Mouse (Mus musculus): ENCODE measurements at regions not wholly inside any gene's neighbourhood (a gene's known extent, or its start where the extent isn't known, plus 50 kb on each side); places are given as distances from the start of the nearest gene placed in this dataset.
"Not testable (repeated sequence)": the region's sequence is repeated elsewhere in the genome, so short reads cannot be mapped to it uniquely, and the experiment has no call there.

GRCm38 (mm10) chr12:51133676-51134075, 214.2 kb upstream of the G2e3 start:
- intact Hi-C loops (cut with DNase I); DNase-seq: not testable (repeated sequence)

DNA sequence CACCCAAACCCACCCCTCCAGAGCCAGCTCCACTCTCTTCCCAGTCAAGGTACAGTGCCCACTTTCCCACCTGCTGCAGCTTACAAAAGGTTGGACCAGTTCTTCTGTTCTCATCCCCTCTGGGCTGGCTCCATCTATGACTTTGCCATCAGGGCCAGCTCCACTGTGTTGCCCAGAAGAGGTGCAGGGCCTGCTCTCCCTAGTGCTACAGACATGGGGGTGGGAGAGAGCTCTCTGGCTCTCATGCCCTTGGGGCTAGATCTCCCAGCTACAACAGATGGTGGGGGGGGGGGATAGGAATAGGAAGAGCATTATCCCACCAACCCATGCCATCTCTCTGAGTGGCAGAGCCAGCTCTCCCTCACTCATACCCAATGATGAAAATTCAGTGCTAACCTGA, 219.6 kb upstream of the G2e3 start:
- no peak for DNase-seq
- intact Hi-C loops (cut with DNase I), result no loop called here

DNA sequence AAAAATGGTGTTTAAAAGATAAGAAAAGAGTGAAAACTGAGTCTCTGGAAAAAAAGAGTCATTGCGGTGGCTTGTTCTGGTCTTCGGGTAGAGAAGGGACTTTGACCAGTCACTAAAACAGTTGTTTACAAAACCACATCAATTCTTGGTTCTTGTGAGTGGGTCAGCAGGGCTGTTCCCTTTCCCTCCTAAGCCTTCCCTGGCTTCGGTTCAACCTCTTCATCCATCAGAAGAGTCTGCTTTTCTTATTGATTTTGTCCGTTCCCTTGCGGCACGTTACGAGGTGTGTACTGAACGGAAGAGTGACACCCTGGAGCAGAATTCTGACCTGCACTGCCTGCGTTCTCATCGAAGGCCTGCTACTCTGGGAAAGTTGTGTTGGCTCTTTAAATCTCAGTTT, 229.1 kb upstream of the G2e3 start:
- no peak for DNase-seq
- intact Hi-C loops (cut with DNase I), result no loop called here

- intact Hi-C loops (cut with DNase I), result no loop called here
- DNase-seq, result peak; percentile 4 to 27
Measured at GRCm38 (mm10) chr12:51118021-51118694, 229.7 kb upstream of the G2e3 start.

DNA sequence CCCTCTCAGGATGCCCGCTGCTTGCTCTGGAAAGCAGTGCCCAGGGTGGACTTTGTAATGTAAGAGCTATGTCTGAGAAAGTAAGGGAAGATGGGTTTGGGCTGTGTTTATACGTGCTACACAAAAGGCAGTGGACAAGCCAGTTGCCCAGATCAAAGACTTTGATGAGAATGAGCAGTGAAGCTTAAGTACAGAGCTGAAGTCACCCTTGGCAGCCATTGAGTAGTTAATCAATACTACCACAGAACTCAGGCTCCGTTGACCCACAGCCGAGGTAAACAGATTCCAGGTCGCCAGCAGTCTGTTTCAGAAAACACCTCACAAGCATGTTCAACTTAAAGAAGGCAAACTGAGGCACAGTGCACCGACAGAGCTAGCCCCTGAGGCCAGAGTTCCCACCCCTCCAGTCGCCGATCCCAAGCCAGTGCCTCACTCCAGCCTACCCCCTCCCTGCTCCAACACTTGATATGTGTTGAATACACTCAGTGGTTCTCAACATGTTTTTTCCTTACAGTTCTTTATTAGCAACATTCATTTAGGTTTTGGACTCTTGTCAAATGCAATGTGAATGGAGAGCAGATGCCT, 230.3 kb upstream of the G2e3 start:
- intact Hi-C loops (cut with DNase I), result no loop called here
- no peak for DNase-seq

GRCm38 (mm10) chr12:51111811-51112210, 236.1 kb upstream of the G2e3 start:
- no peak for DNase-seq
- intact Hi-C loops (cut with DNase I), result no loop called here

- no peak for DNase-seq
- intact Hi-C loops (cut with DNase I), result no loop called here
Measured at GRCm38 (mm10) chr12:51108044-51108443, 239.8 kb upstream of the G2e3 start.

- intact Hi-C loops (cut with DNase I), result no loop called here
- DNase-seq, result no peak
Measured at GRCm38 (mm10) chr12:51103541-51104042, 244.3 kb upstream of the G2e3 start.

DNA sequence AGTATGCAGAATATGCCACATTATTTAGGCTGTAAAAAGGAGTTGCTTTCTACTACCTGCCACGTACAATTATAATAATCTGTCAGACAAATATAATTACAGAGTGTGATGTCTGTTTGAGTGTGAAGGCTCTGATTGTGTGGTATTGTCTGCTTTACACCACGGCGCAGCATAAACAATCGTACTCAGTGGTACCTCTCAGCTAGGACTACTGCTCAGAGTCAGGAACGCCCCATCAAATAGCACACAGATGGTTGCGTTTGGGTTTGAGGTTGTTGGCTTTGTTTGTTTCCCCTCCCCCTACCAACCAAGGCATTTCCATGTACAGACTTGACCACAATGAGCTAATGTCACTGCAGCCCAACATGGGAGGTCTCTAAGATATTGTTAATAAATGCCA, 246.2 kb upstream of the G2e3 start:
- intact Hi-C loops (cut with DNase I), result no loop called here
- no peak for DNase-seq

DNA sequence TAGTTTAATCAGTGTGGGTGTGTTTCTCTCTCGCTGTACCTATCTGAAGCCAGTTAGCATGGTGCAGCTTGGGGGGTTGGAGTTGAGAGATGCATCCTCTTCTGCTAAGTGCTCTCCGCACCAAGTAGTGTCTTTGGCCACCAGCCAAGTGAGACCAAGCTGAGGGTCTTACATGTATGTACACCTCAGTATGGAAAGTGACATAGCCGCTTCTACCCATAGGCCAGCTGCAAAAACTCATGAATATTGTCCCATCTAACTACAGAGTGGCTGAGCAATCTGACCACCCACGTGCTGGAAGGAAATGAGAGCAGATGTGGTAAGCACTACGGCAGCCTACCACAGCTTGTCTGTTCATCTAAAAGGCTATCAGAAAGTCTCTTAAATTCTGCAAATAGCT, 247.0 kb upstream of the G2e3 start:
- DNase-seq, result no peak
- intact Hi-C loops (cut with DNase I), result no loop called here

DNA sequence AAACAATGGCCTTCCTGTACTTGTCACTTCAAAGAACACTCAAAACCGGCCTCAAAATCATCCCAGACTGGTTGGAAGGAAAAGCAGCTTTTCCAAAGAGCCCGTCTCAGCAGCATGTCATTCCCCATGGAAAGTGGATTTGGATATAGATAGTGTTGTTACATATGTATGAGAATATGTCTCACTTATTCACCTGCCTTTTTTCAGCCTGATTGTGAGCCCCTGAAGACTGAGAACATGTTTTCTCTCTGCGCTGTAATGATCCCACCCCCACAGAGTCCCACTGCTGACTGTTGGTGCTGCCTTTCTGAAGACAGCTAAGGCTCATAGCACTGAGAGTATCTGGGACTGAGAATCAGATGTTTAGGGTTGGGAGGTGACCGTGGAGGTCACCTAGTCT, 251.9 kb upstream of the G2e3 start:
- intact Hi-C loops (cut with DNase I), result no loop called here
- DNase-seq, result no peak

- no peak for DNase-seq
- intact Hi-C loops (cut with DNase I), result no loop called here
Measured at GRCm38 (mm10) chr12:51089324-51089723, 258.5 kb upstream of the G2e3 start.

- intact Hi-C loops (cut with DNase I), result no loop called here
- DNase-seq, result no peak
Measured at GRCm38 (mm10) chr12:51081809-51082208, 266.1 kb upstream of the G2e3 start.

GRCm38 (mm10) chr12:51073503-51073902, 274.4 kb upstream of the G2e3 start:
- intact Hi-C loops (cut with DNase I), result no loop called here
- no peak for DNase-seq

GRCm38 (mm10) chr12:51060931-51061330, 286.9 kb upstream of the G2e3 start:
- intact Hi-C loops (cut with DNase I), result no loop called here
- DNase-seq, result no peak

- intact Hi-C loops (cut with DNase I), result no loop called here
- DNase-seq, result peak; percentile 13 to 28
Measured at GRCm38 (mm10) chr12:51058569-51058968, 289.3 kb upstream of the G2e3 start.

- no peak for DNase-seq
- intact Hi-C loops (cut with DNase I), result no loop called here
Measured at GRCm38 (mm10) chr12:51058104-51058503, 289.8 kb upstream of the G2e3 start.

GRCm38 (mm10) chr12:51047116-51047515, 300.7 kb upstream of the G2e3 start:
- no peak for DNase-seq
- intact Hi-C loops (cut with DNase I), result no loop called here

DNA sequence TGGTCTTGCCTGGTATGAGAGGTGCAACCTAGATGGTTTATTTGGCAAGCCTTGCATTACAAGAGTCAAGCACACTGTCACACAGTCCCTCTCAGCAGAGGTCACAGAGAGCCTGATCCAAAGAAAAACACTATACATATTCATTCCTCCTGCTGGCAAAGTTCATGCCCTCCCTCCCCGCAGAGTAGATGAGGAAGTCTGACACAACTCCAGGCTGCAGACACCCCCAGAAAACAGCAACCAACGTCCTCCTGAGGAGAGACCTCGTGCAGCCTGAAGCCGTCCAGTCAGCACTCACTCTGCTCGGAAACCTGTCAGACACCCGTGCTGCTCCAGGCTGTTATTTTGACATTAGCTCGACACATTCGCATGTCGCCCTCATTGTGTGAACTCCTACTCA, 302.4 kb upstream of the G2e3 start:
- intact Hi-C loops (cut with DNase I), result no loop called here
- no peak for DNase-seq

GRCm38 (mm10) chr12:51045020-51045419, 302.8 kb upstream of the G2e3 start:
- intact Hi-C loops (cut with DNase I), result no loop called here
- no peak for DNase-seq

- intact Hi-C loops (cut with DNase I), result no loop called here
- DNase-seq, result no peak
Measured at GRCm38 (mm10) chr12:51032193-51032592, 315.7 kb upstream of the G2e3 start.

- no peak for DNase-seq
- intact Hi-C loops (cut with DNase I), result no loop called here
Measured at GRCm38 (mm10) chr12:51028601-51029174, 319.2 kb upstream of the G2e3 start.
